Mouse (Mus musculus): ENCODE measurements around the gene Sema6b. TPM values are rescaled to one million over a fixed set of nuclear protein-coding genes. Genes with fewer than 3 reads are reported as not detected.

Gene Sema6b
- polyA plus RNA-seq, 2 experiments = 3.8 to 10.5 TPM

GRCm38 (mm10) chr17:56137839-56138613 lies 2.1 kb downstream of the Sema6b start:
- Histone ChIP-seq H3K4me1 (ENCODE audit: control insufficient read depth, insufficient read depth, low read length) (peaks cover 21% of the 10 kb centered on the region; the same call in 1 of the 2 replicates), H3K36me3 (ENCODE audit: control insufficient read depth, insufficient read depth, low read length) (no peaks in the 10 kb centered on the region), H3K27ac (replicated peaks; ENCODE audit: low read depth, low read length) (no peak overlapping the region), H3K9ac (ENCODE audit: low read depth, low read length, severe bottlenecking) (no peak overlapping the region), H3K4me2 (replicated peaks; ENCODE audit: low read depth, low read length, severe bottlenecking) (peak overlapping the region; percentile 18), H3K4me3 (replicated peaks; ENCODE audit: low read length) (no peak overlapping the region), H3K9me3 (ENCODE audit: control insufficient read depth, low read length) (no peaks in the 10 kb centered on the region), H3K27me3 (ENCODE audit: control insufficient read depth, insufficient read depth, low read length) (peaks cover 51% of the 10 kb centered on the region)
- WGBS = 15% methylated on average over 25 of the region's 25 CpGs
- no peak for TF ChIP-seq POLR2A (IDR thresholded peaks at IDR 0.05; ENCODE audit: borderline replicate concordance, extremely low read depth, insufficient read depth, insufficient read length)
- ATAC-seq (ENCODE audit: low FRiP score, low read depth) (no peak), DNase-seq (ENCODE audit: low spot score) (no peak)

DNA sequence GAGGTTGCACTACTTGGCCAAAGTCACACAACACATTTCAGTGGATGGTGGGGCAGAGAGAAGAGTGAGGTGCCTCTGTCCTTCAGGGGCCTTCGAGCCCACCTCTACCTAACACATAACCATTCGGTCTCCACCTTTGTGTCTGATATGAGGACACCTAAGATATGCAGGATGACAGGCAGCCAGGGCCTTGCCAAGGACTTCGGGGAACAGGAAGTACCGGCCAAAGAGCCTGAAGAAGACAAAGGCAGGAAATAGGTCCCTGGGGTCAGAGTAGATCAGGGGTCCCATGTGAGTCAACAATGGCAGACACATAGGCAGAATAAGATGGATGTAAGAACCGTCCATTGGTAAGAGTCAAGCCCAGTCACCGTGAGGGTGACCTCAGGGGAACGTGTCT lies 3.6 kb downstream of the Sema6b start:
- no peak for TF ChIP-seq POLR2A (IDR thresholded peaks at IDR 0.05; ENCODE audit: borderline replicate concordance, extremely low read depth, insufficient read depth, insufficient read length)
- 97% methylated on average over 7 of the region's 7 CpGs for WGBS

GRCm38 (mm10) chr17:56134463-56134971 lies 5.6 kb downstream of the Sema6b start:
- DNase-seq (ENCODE audit: low spot score) = no peak
- 2% methylated on average over 27 of the region's 27 CpGs for WGBS
- ATAC-seq (ENCODE audit: low FRiP score, low read depth) = no peak
- peaks cover 9% of the 10 kb centered on the region; the same call in 1 of the 2 replicates for H3K4me1 ChIP-seq (ENCODE audit: control insufficient read depth, insufficient read depth, low read length)
- no peak for TF ChIP-seq POLR2A (IDR thresholded peaks at IDR 0.05; ENCODE audit: borderline replicate concordance, extremely low read depth, insufficient read depth, insufficient read length)
- H3K9ac ChIP-seq (ENCODE audit: low read depth, low read length, severe bottlenecking) = peak overlapping the region; percentile 41; the same call in 1 of the 2 replicates
- H3K27ac ChIP-seq (replicated peaks; ENCODE audit: low read depth, low read length) = no peak overlapping the region
- H3K36me3 ChIP-seq (ENCODE audit: control insufficient read depth, insufficient read depth, low read length) = no peaks in the 10 kb centered on the region
- peak overlapping the region; percentile 29 for H3K4me3 ChIP-seq (replicated peaks; ENCODE audit: low read length)
- H3K4me2 ChIP-seq (replicated peaks; ENCODE audit: low read depth, low read length, severe bottlenecking) = peak overlapping the region; percentile 57
- no peaks in the 10 kb centered on the region for H3K9me3 ChIP-seq (ENCODE audit: control insufficient read depth, low read length)
- H3K27me3 ChIP-seq (ENCODE audit: control insufficient read depth, insufficient read depth, low read length) = peaks cover 17% of the 10 kb centered on the region

More for the DNA sequence above, 3.6 kb downstream of the Sema6b start:
- H3K36me3 ChIP-seq (ENCODE audit: control insufficient read depth, insufficient read depth, low read length) = no peaks in the 10 kb centered on the region
- peaks cover 36% of the 10 kb centered on the region for H3K27me3 ChIP-seq (ENCODE audit: control insufficient read depth, insufficient read depth, low read length)
- H3K4me1 ChIP-seq (ENCODE audit: control insufficient read depth, insufficient read depth, low read length) = peaks cover 12% of the 10 kb centered on the region; the same call in 1 of the 2 replicates
- ATAC-seq (ENCODE audit: low FRiP score, low read depth) (no peak), DNase-seq (ENCODE audit: low spot score) (no peak)
- H3K9ac ChIP-seq (ENCODE audit: low read depth, low read length, severe bottlenecking) = no peak overlapping the region
- no peak overlapping the region for H3K27ac ChIP-seq (replicated peaks; ENCODE audit: low read depth, low read length)
- no peak overlapping the region for H3K4me2 ChIP-seq (replicated peaks; ENCODE audit: low read depth, low read length, severe bottlenecking)
- H3K4me3 ChIP-seq (replicated peaks; ENCODE audit: low read length) = no peak overlapping the region
- no peaks in the 10 kb centered on the region for H3K9me3 ChIP-seq (ENCODE audit: control insufficient read depth, low read length)

DNA sequence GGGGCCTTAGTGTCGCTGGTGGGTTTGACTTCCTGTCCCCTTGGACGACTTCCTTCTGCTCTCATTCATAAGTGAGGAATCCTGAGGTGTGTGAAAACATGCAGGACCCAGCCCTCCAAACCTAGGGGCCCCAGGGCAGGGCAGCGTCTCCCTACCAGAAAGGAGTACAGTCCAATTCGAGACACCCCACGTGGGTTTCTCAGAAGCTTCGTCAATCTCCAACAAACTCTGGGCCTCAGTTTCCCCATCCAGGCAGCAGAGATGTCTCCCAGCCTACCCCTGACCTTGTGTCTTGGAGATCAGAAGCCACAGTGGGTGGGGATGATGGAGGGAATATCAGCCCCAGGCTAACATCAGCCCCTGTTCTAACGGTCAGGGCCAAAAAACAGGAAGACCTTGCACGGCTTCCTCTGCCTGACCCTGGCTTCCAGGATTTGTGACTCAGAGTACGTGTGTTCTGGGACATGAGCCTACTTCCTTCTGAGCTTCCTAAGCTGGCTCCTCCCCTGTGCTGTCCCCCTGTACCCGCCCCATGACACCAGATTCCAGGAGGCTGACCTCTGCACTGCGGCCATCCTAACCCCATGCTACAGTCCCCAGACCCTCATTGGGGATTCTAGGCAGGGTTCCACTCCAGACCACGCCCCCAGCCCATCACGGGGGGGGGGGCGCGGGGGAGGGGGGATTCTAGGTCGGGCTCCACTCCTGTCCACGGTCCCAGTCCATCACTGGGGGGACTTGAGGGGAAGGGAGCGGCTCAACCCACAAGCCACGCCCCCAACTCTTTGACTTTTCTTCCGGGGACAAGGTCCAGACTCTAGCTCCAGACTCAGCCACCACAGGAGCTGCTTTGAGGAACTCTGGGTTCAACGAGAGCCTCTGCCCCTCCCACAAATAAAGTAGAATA lies 6.4 kb downstream of the Sema6b start:
- ATAC-seq (ENCODE audit: low FRiP score, low read depth) (no peak), DNase-seq (ENCODE audit: low spot score) (no peak)
- Histone ChIP-seq H3K9me3 (ENCODE audit: control insufficient read depth, low read length) (no peaks in the 10 kb centered on the region), H3K27ac (replicated peaks; ENCODE audit: low read depth, low read length) (no peak overlapping the region), H3K36me3 (ENCODE audit: control insufficient read depth, insufficient read depth, low read length) (no peaks in the 10 kb centered on the region), H3K4me2 (replicated peaks; ENCODE audit: low read depth, low read length, severe bottlenecking) (peak overlapping the region; percentile 57), H3K4me3 (replicated peaks; ENCODE audit: low read length) (peak overlapping the region; percentile 29), H3K4me1 (ENCODE audit: control insufficient read depth, insufficient read depth, low read length) (peaks cover 8% of the 10 kb centered on the region; the same call in 1 of the 2 replicates), H3K27me3 (ENCODE audit: control insufficient read depth, insufficient read depth, low read length) (peaks cover 9% of the 10 kb centered on the region; the same call in 1 of the 2 replicates), H3K9ac (ENCODE audit: low read depth, low read length, severe bottlenecking) (0 out of 2 replicates have a peak overlapping the region, but pooled peaks have one; percentile 41)
- TF ChIP-seq POLR2A (IDR thresholded peaks at IDR 0.05; ENCODE audit: borderline replicate concordance, extremely low read depth, insufficient read depth, insufficient read length) = no peak
- 19% methylated on average over 18 of the region's 21 CpGs for WGBS

- no peak overlapping the region for H3K27ac ChIP-seq (replicated peaks; ENCODE audit: low read depth, low read length)
- H3K9ac ChIP-seq (ENCODE audit: low read depth, low read length, severe bottlenecking) = no peak overlapping the region
- H3K4me2 ChIP-seq (replicated peaks; ENCODE audit: low read depth, low read length, severe bottlenecking) = no peak overlapping the region
- H3K9me3 ChIP-seq (ENCODE audit: control insufficient read depth, low read length) = no peaks in the 10 kb centered on the region
- peaks cover 8% of the 10 kb centered on the region; the same call in 1 of the 2 replicates for H3K4me1 ChIP-seq (ENCODE audit: control insufficient read depth, insufficient read depth, low read length)
- no peaks in the 10 kb centered on the region for H3K36me3 ChIP-seq (ENCODE audit: control insufficient read depth, insufficient read depth, low read length)
- no peak for TF ChIP-seq POLR2A (IDR thresholded peaks at IDR 0.05; ENCODE audit: borderline replicate concordance, extremely low read depth, insufficient read depth, insufficient read length)
- WGBS = 5% methylated on average over 14 of the region's 14 CpGs
- ATAC-seq (ENCODE audit: low FRiP score, low read depth) (no peak), DNase-seq (ENCODE audit: low spot score) (peak; percentile 68)
- no peak overlapping the region for H3K4me3 ChIP-seq (replicated peaks; ENCODE audit: low read length)
- 0 out of 2 replicates have a peak, but pooled peaks cover 4% of the 10 kb centered on the region for H3K27me3 ChIP-seq (ENCODE audit: control insufficient read depth, insufficient read depth, low read length)
Observed at GRCm38 (mm10) chr17:56132661-56133060, 7.5 kb downstream of the Sema6b start.
